Mouse (Mus musculus): Measurements from ENCODE around the gene Ddb1.

Ddb1 gene

DNA sequence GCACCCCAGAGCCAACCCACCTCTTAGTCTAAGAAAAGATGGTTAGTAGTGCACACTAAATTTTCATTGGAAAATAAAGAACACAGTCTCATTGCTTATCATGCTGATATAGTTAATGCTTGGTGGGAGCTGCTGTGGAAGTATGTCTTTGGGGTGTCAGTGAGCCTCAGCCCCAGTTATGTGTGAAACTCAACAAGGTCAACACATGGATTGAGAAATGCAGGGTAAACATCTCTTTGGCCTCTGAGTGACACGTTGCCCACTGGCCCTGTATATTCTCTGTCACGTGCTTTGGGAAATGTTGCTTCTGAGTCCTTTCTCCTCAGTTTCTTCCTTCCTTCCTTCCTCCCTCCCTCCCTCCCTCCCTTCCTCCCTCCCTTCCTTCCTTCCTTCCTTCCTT, 53.3 kb downstream of the Ddb1 start:
- in situ Hi-C loops (cut with MboI; ENCODE audit: low sequenced_read_pairs), result no loop called here

DNA sequence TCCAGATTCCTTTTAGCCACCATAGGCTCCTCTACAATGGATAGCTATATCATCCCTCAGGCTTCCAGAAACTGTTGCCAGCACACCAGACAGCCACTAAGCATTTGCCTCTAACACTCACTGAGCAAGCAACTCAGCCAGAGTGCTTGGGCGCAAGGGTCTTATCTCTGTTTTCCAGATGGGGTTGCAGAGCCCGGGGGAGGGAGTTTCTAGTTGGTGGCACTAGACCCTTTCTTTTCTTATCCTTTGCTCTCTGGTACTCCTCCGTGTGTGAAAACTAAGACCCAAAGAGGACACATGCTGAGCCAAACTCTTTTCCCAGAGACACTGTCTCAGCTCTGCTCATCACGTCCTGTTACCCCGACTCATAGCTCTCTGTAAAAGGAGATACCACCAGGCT, 56.2 kb downstream of the Ddb1 start:
- in situ Hi-C loops (cut with MboI; ENCODE audit: low sequenced_read_pairs), result loop anchor here (10.0 kb wide), 1 partner anchor 303 kb away; no protein-coding TSS in a partner anchor

DNA sequence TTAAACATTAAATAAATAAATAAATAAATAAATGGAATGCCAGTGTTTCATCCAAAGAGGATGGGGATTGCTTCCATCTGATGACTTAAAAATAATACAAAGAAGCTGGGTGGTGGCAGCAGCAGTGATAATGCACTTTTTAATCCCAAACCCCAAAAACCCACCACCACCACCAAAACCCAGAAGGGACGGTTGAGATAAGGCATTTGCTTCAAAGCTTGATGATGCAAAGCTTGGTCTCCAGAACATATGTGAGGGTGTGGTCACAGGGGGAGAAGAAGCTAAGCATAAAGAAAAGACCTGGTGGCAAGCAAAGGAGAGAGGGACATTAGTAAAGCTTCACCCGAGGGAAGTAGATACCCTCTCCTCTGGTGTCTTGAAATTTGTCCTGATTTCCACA, 56.8 kb downstream of the Ddb1 start:
- in situ Hi-C loops (cut with MboI; ENCODE audit: low sequenced_read_pairs), result loop anchor here (10.0 kb wide), 1 partner anchor 303 kb away; no protein-coding TSS in a partner anchor

DNA sequence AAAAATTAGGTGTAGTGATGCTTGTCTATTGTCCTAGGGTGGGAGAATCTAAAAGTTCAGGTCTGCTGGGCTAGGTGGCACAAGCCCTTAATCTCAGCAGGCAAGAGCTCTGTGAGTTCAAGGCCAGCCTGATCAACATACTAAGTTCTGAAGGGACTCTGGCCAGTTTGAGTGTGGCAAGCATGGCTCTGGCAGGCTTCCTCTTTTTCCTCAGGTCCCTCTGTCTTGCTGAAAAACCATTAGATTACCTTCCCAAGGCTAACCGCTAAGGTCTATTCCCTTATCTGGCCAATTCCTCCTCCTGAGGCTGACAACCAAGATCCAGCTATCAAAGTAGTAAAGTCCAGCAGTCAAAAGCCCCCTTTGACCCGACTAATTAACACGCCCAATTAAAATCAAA, 57.5 kb downstream of the Ddb1 start:
- in situ Hi-C loops (cut with MboI; ENCODE audit: low sequenced_read_pairs), result loop anchor here (10.0 kb wide), 1 partner anchor 302 kb away; no protein-coding TSS in a partner anchor

DNA sequence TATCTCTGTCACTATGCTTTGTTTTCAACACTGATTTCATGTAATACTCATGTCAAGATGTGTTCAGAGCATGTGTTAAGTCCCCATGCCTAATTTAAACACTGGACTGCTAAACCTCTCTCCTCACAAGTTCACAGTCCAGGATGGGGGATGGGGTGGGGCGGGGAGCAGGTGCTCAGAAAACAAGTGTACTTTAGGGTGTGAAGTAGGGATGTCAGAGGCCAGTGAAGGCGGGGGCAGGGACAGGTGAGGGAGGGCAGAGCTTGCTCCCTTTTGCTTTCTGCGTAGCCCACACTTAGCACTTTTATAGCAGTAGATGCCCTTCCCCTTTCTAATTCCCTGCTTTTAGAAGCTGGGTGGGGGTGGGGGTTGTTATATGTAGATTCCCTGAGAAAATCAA, 60.0 kb downstream of the Ddb1 start:
- in situ Hi-C loops (cut with MboI; ENCODE audit: low sequenced_read_pairs), result loop anchor here (10.0 kb wide), 1 partner anchor 300 kb away; no protein-coding TSS in a partner anchor

DNA sequence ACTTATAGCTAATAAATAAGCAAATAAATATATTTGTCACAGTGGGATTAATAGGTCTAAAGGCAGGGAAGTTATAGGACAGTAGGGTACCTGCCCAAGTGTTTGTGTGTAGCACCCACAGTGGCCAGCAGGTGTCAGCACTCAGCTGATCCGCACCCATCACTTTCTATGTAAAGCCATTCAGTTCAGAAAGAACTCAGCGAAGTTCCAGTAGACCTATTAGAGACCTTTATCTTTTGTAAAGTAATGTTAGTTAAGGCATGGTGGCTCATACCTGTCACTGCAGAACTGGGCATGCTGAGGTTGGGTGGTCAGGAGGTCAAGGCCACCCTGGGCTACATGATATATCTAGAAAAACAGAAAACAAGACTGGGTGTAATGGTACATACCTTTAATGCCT, 60.4 kb downstream of the Ddb1 start:
- in situ Hi-C loops (cut with MboI; ENCODE audit: low sequenced_read_pairs), result loop anchor here (10.0 kb wide), 1 partner anchor 299 kb away; no protein-coding TSS in a partner anchor

DNA sequence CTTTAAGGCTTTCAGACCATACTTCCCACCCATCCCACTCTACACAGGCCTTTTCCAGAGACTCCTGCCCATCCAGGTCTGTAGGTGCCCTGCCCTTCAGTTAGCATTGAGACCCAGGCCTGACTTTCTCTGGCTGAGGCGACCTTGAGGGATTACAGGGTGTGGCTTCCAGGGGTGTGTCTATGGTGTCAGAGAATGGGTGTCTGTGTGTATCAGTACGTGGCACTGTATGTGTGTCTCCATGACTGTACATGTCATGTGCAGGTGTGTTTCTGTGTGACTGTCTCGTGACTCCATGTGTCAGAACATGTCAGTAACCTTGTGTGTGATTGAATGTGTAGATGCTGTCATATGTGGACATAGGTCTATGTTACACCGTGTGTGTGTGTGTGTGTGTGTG, 66.2 kb downstream of the Ddb1 start:
- in situ Hi-C loops (cut with MboI; ENCODE audit: low sequenced_read_pairs), result no loop called here

DNA sequence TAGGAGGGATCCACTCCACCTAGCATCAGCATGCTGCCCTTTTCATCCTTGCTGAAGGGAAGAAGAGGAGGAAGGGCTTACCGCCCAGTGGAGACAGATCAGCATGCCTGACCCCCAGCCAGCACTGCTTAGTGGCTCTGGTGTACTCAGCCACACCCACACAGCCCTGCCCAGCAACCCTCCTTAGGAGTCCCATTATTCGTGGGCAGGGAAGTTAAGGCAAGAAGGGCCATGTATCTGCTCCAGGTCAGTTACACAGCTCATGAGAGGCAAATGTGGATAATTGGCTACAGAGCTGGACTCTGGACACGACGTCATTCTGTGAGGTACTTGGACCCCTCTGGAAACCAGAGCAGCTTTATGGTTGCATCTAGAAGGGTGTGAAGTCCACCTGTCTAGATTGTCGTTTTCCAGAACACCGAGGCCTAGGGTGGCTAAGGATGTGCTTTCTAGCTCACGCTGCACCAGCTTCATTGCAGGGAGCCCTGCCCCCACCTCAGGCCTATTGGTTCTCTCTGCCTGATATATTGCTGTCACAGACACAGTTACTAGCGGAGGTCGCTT, 66.8 kb downstream of the Ddb1 start:
- in situ Hi-C loops (cut with MboI; ENCODE audit: low sequenced_read_pairs), result no loop called here

DNA sequence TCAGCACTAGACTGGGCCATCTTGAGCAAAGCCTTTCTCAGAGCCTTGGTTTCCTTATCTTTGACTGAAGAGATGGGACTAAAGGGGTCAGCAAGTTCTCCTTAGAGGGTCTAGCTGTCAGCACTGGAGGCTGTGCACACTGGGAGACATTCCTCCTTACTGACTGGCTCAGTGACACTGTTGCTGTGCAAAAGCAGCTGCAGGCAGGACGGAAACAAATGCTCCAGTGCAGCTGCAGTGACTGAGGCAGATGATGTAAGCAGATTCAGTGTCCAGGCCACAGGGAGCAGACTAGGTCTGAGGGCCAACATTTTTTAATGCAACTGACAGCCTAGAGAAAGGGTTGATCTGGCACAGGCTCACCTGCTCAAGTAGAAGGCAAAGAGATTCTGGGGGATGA, 68.1 kb downstream of the Ddb1 start:
- in situ Hi-C loops (cut with MboI; ENCODE audit: low sequenced_read_pairs), result no loop called here

DNA sequence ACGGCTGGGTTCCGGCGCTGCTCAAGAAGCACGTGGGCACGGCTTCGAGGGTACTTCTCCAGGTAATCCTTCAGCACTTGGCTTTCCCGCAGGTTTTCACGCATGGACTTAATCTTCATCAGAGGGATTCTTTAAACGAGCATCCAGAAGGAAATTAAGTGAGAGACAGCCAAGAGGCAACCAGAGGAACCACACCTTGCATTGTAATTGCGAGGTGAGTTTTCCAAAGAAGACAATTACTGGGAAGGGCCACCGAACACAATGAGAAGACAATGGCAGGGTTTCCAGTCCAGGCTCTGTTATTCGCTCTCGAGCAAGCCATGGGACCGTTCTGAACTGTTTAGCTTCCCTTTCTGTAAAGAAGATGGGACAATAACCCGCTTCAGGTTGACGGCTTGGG, 71.5 kb downstream of the Ddb1 start:
- in situ Hi-C loops (cut with MboI; ENCODE audit: low sequenced_read_pairs), result no loop called here

DNA sequence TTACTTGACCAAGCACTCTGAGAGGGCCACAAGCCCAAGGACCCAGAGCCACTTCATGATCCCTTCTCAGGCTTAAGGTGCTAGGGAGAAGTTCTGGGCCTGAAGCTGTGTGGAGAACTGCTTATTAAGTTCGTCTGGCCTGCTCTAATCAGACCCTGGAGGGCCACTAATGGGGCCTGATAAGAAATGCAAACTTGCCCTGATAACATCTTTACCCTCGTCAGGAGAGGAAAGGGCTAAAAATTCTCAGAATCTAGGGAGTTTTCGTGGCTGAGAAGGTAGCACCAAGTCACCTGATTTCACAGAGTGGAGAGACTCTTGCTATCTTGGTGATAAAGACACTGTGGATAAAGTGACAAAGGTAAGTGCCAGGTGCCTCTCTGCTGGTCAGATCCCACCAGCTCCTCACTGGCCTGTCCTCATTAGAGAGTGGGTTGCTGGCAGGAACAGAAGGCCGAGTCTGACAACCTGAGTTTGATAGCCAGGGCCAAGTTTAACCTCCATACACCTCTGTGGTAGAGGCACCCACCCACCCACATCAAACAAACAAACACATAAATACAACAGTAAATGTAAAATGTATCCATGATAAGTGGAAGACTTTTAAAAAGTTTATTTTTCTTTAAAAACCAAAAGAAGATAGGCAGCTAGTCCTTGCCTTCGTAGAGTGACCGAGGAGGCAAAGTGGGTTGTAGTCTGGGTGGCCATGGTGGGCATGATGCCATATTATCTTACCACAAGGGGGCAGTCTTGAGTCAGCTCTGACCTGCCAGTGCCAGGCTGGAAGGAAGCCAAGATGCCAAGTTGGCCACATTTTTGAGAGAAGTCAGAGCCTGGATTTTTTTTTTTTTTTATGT, 73.0 kb downstream of the Ddb1 start, which contains the start of gene Pga5:
Pga5 (minus strand) TSS at position 157 of the 857 bp plus-strand sequence.
- in situ Hi-C loops (cut with MboI; ENCODE audit: low sequenced_read_pairs), result no loop called here

DNA sequence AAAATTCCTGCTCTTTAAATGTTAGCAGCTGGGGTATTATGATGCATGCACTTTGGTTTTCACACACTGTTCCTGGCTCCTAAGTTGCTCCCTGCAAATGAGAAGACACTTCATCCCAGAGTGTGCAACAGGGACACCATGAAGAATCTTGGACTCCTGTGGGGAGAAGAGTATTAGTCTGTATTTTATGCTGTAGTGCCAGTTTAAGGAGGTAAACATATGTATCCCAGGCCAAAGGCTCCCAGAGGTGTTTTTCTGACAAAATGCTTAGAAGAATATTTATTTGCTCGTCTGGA, 73.6 kb downstream of the Ddb1 start:
- in situ Hi-C loops (cut with MboI; ENCODE audit: low sequenced_read_pairs), result no loop called here
